Mouse (Mus musculus) right cerebral cortex, postnatal 25 days (tissue): ENCODE data around the gene Slc6a1.

Experiments used
- DNase-seq: peaks from one replicate; pipeline ENCODE4 v3.0.0; 2022

The Slc6a1 gene

DNA sequence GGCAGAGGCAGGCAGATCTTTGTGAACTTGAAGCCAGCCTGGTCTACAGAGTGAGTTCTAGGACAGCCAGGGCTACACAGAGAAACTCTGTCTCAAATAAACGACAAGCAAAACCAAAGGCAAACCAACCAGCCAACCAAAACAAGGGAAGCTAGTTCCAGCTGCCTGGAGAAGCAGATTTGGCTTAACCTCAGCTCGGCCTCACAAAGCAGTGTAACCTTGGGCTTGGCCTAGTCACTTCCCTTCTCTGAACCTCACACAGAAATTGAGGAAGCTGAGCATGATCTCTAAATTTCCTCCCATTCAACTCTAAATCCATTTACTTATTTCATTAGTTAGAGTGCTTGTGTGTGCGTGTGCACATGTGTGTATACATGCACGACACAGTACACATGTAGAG, 79.9 kb downstream of the Slc6a1 start:
- no peak for DNase-seq

DNA sequence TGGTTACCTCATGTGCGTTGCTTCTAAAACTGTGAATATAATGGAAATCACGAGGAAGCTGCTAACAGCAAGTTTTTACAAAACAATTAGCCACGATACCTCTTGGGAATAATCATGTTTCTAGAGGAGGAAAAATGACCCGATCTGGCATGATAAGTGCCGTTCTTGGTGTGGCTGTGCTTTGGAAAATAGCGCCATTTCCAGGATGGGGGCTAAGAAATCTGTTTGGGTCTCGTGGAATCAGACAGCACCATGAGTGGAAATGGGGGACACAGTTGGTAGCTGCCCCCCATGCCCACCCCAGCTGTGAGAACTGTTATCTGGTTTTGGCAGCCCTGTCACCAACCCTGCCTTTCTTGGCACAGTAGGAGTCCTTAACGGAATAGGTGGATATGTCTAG, 81.3 kb downstream of the Slc6a1 start:
- no peak for DNase-seq

- no peak for DNase-seq
Observed at GRCm38 (mm10) chr6:114364734-114365133, 82.3 kb downstream of the Slc6a1 start.

DNA sequence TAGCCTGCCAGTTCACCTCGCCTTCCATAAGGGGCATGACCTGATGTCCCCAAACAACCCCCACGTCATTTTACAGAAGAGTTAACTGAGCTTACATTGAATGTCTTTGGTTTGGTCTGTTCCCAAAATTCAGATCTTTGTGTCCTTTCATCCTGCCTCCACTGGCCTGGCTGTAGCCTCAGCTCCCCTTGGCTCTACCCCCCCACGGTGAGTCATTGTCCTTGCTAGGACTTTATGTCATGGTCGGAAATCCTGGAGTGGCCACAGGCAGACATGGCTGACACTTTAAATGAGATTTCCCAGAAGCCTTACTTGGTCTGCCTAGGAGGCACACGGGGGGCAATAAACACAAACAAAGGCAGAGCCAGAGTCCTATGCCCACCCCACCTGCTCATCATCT, 83.8 kb downstream of the Slc6a1 start:
- no peak for DNase-seq
